Mouse (Mus musculus) heart, postnatal 0 days (tissue): ENCODE results near the gene Themis2. TPM values are rescaled to one million over a fixed set of nuclear protein-coding genes. Genes with fewer than 3 reads are reported as not detected.

Experiments used
- ATAC-seq: fragments of 200-750 bp; cut with Nextera tagmentation; 2 replicates; pipeline ENCODE4 v1.8.0; 2017; ENCODE audit warnings: low read depth, moderate number of reproducible peaks, moderate library complexity; ENCODE audit not compliant: insufficient read depth
- DNase-seq: peaks from one replicate; pipeline ENCODE4 v3.0.0-alpha.2; 2016; ENCODE audit warnings: low spot score
- H3K27ac ChIP-seq: fragments of 300-500 bp; sonication (generic); 2 replicates; pipeline ENCODE4 v1.5.1; 2014; ENCODE audit warnings: low read depth, mild to moderate bottlenecking
- H3K27me3 ChIP-seq: fragments of 300-500 bp; sonication (generic); 2 replicates; pipeline ENCODE4 v1.6.1; 2014; ENCODE audit warnings: low read length, mixed read lengths; ENCODE audit not compliant: control insufficient read depth, insufficient read depth
- H3K36me3 ChIP-seq: fragments of 300-500 bp; sonication (generic); replicated peaks from 2 replicates; pipeline ENCODE4 v1.6.1; 2014; ENCODE audit warnings: low read length, mixed read lengths; ENCODE audit not compliant: control insufficient read depth, insufficient read depth
- H3K4me1 ChIP-seq: fragments of 300-500 bp; sonication (generic); 2 replicates; pipeline ENCODE4 v1.6.1; 2014; ENCODE audit warnings: antibody characterized with exemption; ENCODE audit not compliant: control insufficient read depth, insufficient read depth
- H3K4me2 ChIP-seq: fragments of 300-500 bp; sonication (generic); 2 replicates; pipeline ENCODE4 v1.6.1; 2014; ENCODE audit warnings: low read depth, mild to moderate bottlenecking, low read length, moderate library complexity
- H3K4me3 ChIP-seq: fragments of 300-500 bp; sonication (generic); 2 replicates; pipeline ENCODE4 v1.5.1; 2014; ENCODE audit warnings: low read depth, low read length
- H3K9ac ChIP-seq: fragments of 300-500 bp; sonication (generic); replicated peaks from 2 replicates; pipeline ENCODE4 v1.6.1; 2014; ENCODE audit warnings: low read depth, low read length, mixed read lengths
- H3K9me3 ChIP-seq: fragments of 300-500 bp; sonication (generic); replicated peaks from 2 replicates; pipeline ENCODE4 v1.6.1; 2016; ENCODE audit warnings: low read length; ENCODE audit not compliant: control insufficient read depth
- CTCF ChIP-seq: IDR thresholded peaks from 2 replicates; pipeline ENCODE4 v1.5.1; 2016; ENCODE audit warnings: antibody characterized with exemption, control low read depth, low read depth
- EP300 ChIP-seq: IDR thresholded peaks from 2 replicates; pipeline ENCODE4 v1.6.1; 2016; ENCODE audit warnings: antibody characterized with exemption, low read depth
- WGBS: fragments of 180-500 bp; shearing (Covaris S2); extraction: QIAGEN DNeasy Blood & Tissue Kit; methylation state at CpG from one replicate; pipeline ENCODE4 v1.1.7; 2014; 5-methylcytosine and 5-hydroxymethylcytosine counted together
- polyA plus RNA-seq: library from polyadenylated mRNA; unstranded; fragments of >200 nt; fragmentation: Nextera tagmentation; extraction: Ambion mirVana; gene quantifications from 2 replicates; pipeline ENCODE4 v1.2.1, GENCODE M21; 2015
- total RNA-seq: library from RNA; depleted of rRNA; stranded (reverse); fragments of >200 nt; gene quantifications from 2 replicates; pipeline ENCODE4 v1.2.3, GENCODE M21; 2014; ENCODE audit warnings: low replicate concordance

The Themis2 gene
- total and polyA plus RNA-seq, 2 experiments from 2014 or later = 0.73 to 1.1 TPM

GRCm38 (mm10) chr4:132760296-132760695 is 35.9 kb downstream of the Themis2 start:
- no peak overlapping the region for H3K27ac ChIP-seq
- DNase-seq = no peak
- H3K9ac ChIP-seq = no peak overlapping the region
- TF ChIP-seq CTCF (no peak), EP300 (no peak)
- 38% methylated on average over 3 of the region's 3 CpGs for WGBS
- no peak overlapping the region for H3K4me3 ChIP-seq
- H3K27me3 ChIP-seq = 0 out of 2 replicates have a peak, but pooled peaks cover 3% of the 10 kb centered on the region
- H3K4me2 ChIP-seq = no peak overlapping the region
- no peak for ATAC-seq
- H3K9me3 ChIP-seq = no peaks in the 10 kb centered on the region
- no peaks in the 10 kb centered on the region for H3K36me3 ChIP-seq
- H3K4me1 ChIP-seq = 0 out of 2 replicates have a peak, but pooled peaks cover 6% of the 10 kb centered on the region

GRCm38 (mm10) chr4:132757633-132758351 is 38.4 kb downstream of the Themis2 start:
- Histone ChIP-seq H3K27ac (no peak overlapping the region), H3K27me3 (0 out of 2 replicates have a peak, but pooled peaks cover 3% of the 10 kb centered on the region), H3K9me3 (no peaks in the 10 kb centered on the region), H3K9ac (no peak overlapping the region), H3K4me2 (no peak overlapping the region), H3K36me3 (no peaks in the 10 kb centered on the region), H3K4me3 (no peak overlapping the region), H3K4me1 (0 out of 2 replicates have a peak, but pooled peaks cover 6% of the 10 kb centered on the region)
- no peak for TF ChIP-seq EP300
- ATAC-seq = no peak
- WGBS = 70% methylated on average over 7 of the region's 7 CpGs
- no peak for DNase-seq

GRCm38 (mm10) chr4:132756974-132757373 is 39.2 kb downstream of the Themis2 start, which contains the start of gene Smpdl3b:
Gene Smpdl3b (minus strand): TSS chr4:132757252.
- 1% methylated on average over 22 of the region's 22 CpGs for WGBS

GRCm38 (mm10) chr4:132752992-132753391 is 43.2 kb downstream of the Themis2 start:
- Histone ChIP-seq H3K4me3 (no peak overlapping the region), H3K27me3 (0 out of 2 replicates have a peak, but pooled peaks cover 3% of the 10 kb centered on the region), H3K27ac (no peak overlapping the region), H3K36me3 (no peaks in the 10 kb centered on the region), H3K9ac (no peak overlapping the region), H3K9me3 (no peaks in the 10 kb centered on the region), H3K4me2 (no peak overlapping the region), H3K4me1 (0 out of 2 replicates have a peak, but pooled peaks cover 6% of the 10 kb centered on the region)
- no peak for ATAC-seq
- DNase-seq = no peak
- TF ChIP-seq EP300 = no peak
- no peak for TF ChIP-seq CTCF
- 53% methylated on average over 6 of the region's 6 CpGs for WGBS

More at GRCm38 (mm10) chr4:132756974-132757373, 39.2 kb downstream of the Themis2 start, which contains the start of gene Smpdl3b:
- DNase-seq = peak; percentile 75
- Histone ChIP-seq H3K27ac (no peak within 1 kb of the TSS), H3K4me2 (peak within 1 kb of the TSS; percentile 75), H3K36me3 (no peaks in the 10 kb centered on the region), H3K9ac (no peak within 1 kb of the TSS), H3K27me3 (0 out of 2 replicates have a peak, but pooled peaks cover 3% of the 10 kb centered on the region), H3K9me3 (no peaks in the 10 kb centered on the region), H3K4me3 (peak within 1 kb of the TSS; percentile 50), H3K4me1 (0 out of 2 replicates have a peak, but pooled peaks cover 6% of the 10 kb centered on the region)
- ATAC-seq = peak; percentile 85
- TF ChIP-seq CTCF (peak; percentile 59), EP300 (no peak)

GRCm38 (mm10) chr4:132749258-132749982 is 46.8 kb downstream of the Themis2 start:
- no peak for ATAC-seq
- no peak overlapping the region for H3K4me3 ChIP-seq
- WGBS = 78% methylated on average over 6 of the region's 6 CpGs
- H3K4me1 ChIP-seq = peaks cover 2% of the 10 kb centered on the region; the same call in 1 of the 2 replicates
- no peak overlapping the region for H3K27ac ChIP-seq
- TF ChIP-seq CTCF (no peak), EP300 (no peak)
- H3K4me2 ChIP-seq = no peak overlapping the region
- no peaks in the 10 kb centered on the region for H3K27me3 ChIP-seq
- H3K9me3 ChIP-seq = no peaks in the 10 kb centered on the region
- H3K36me3 ChIP-seq = no peaks in the 10 kb centered on the region
- no peak overlapping the region for H3K9ac ChIP-seq
- DNase-seq = no peak
